Mouse (Mus musculus) Patski (cell line): ENCODE measurements around the gene Prkcq. TPM values are rescaled to one million over a fixed set of nuclear protein-coding genes. Genes with fewer than 3 reads are reported as not detected.
"Not testable (repeated sequence)": the region's sequence is repeated elsewhere in the genome, so short reads cannot be mapped to it uniquely, and the experiment has no call there.

Experiments used
- ATAC-seq: fragments of 100-300 bp; one replicate; pipeline ENCODE4 v1.8.0; 2021
- CTCF ChIA-PET: fragments of 350-600 bp; sonication (Branson Sonifier 250); formaldehyde crosslinking; loops from one replicate; lab custom pipeline; 2022; ENCODE audit warnings: inconsistent platforms; lab: Charles Lee
- POLR2A ChIA-PET: fragments of 350-600 bp; sonication (Branson Sonifier 250); formaldehyde crosslinking; loops from one replicate; lab custom pipeline; 2022; ENCODE audit warnings: antibody characterized with exemption, inconsistent platforms; lab: Charles Lee
- DNase-seq: peaks from one replicate; pipeline ENCODE4 v3.0.0-alpha.2; 2011; ENCODE audit warnings: low read depth, low spot score
- H3K27me3 ChIP-seq: fragments of 371-371 bp; one replicate; pipeline ENCODE4 v1.5.1; 2021
- CTCF ChIP-seq: fragments of 100-300 bp; IDR thresholded peaks from one replicate; pipeline ENCODE4 v1.5.1; 2021
- in situ Hi-C: fragments of 300-500 bp; cut with MboI; formaldehyde crosslinking; loops from 3 replicates; pipeline ENCODE4 v1.11.1; 2018; ENCODE audit warnings: low pct_unique_long_range_greater_than_20kb, mixed read lengths
- polyA plus RNA-seq: library from polyadenylated mRNA; unstranded; gene quantifications from one replicate; pipeline ENCODE4 v1.2.3, GENCODE M21; 2021

Prkcq gene
- polyA plus RNA-seq, 1 experiment from 2014 or later = 0.06 TPM

DNA sequence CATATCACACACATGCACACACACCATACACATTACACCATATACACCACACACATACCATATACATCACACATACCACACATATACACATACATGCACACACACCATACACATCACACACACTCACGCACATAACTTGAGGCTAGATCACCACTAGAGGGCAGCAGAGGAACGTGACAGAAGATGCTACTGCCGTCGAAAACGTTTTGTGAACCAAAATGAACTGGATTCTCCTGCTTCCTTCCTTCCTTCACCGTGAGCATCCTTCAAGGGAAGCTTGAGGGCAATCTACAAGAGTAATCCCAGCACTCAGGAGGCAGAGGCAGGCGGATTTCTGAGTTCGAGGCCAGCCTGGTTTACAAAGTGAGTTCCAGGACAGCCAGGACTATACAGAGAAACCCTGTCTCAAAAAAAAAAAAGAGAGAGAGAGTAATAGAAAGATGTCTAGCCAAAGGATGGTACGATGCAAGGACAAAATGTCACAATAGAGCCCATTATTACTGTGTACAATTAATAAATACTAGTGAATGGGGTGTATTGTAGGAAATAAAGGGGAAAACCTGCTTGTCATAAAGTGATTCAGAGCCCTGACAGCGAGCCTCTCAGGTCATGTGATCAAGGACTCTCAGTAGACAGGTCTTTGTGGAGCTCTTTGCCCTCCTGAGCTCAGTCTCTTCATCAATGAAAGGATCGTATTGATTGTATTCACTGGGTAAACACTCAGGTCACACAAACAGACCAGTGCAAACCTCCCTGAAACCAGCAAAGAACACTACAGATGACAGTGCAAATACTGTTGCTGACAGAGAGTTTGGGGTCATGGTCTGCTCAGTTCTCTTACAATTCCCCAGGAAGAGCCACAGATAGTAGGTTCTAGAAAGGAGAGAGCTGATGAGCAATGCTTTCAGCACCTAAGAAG lies 159.9 kb downstream of the Prkcq start:
- in situ Hi-C loops = loop anchor here (5.0 to 10.0 kb wide), 4 partner anchors 36 to 211 kb away; no protein-coding TSS in a partner anchor
- TF ChIP-seq CTCF = peak; percentile 88
- ChIA-PET POLR2A (interaction anchor here (1.2 kb wide), 1 partner anchor 211 kb away, joined by 4 read pairs; no protein-coding TSS in a partner anchor), CTCF (interaction anchor here (0.7 to 3.7 kb wide), 17 partner anchors 13 to 214 kb away, joined by 3 to 28 read pairs (median 5); no protein-coding TSS in a partner anchor)
- ATAC-seq (peak; percentile 40), DNase-seq (no peak)
- no peaks in the 10 kb centered on the region for H3K27me3 ChIP-seq

DNA sequence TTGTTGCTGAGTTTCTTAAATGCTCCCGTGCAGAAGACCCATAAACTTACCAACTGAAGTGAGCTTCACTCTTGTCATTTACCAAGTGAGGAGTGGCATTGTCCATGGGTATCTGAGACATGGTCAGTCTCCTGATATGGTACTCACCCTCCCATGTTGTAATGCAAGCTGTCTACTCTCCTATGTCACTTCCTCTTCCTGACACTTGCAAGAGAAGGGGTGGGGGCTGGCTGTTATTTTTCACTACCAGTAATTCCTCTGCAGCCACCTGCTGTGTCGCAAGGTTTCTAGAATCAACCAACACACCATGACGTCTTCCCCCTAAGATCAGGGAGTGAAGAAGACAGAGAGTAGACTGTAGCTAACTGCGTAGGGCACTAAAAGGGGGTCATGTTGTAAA lies 160.6 kb downstream of the Prkcq start:
- ChIA-PET CTCF (interaction anchor here (0.9 to 3.7 kb wide), 16 partner anchors 12 to 213 kb away, joined by 3 to 28 read pairs (median 6); no protein-coding TSS in a partner anchor), POLR2A (interaction anchor here (1.2 kb wide), 1 partner anchor 210 kb away, joined by 4 read pairs; no protein-coding TSS in a partner anchor)
- no peaks in the 10 kb centered on the region for H3K27me3 ChIP-seq
- no peak for TF ChIP-seq CTCF
- ATAC-seq (no peak), DNase-seq (no peak)
- in situ Hi-C loops = loop anchor here (5.0 to 10.0 kb wide), 4 partner anchors 35 to 210 kb away; no protein-coding TSS in a partner anchor

DNA sequence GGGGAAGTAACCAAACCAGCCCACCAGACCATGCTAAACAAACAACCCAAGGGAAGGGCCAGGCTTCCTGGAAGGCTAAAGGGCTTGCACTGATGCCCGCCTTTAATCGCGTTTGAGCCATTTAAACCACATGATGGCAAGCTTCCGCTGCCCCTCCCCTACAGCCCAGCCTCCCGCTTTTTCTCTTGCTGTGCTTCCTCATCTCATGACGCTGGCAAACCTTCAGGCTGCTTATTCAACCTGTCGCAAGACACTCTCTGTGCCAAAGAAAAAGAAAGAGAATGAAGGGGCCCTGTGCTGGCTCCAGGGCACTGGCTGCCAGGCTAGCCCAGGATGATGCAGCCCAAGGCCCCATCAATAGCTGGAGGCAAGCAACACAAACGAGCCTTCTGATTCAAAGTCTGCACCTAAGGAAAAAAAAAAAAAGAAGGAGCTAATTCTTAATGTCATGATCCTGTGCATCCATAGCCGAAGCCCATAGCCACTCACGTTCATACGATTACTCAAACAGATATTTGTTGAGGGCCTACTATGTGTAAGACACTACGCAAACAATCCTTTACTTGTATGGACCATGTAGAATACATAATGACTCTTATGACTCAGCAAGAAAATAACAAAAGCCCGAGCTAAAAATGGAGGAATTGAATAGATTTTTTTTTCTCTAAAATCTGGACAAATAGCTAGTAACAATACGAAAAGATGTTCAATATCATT lies 161.6 kb downstream of the Prkcq start:
- ChIA-PET CTCF (interaction anchor here (0.9 to 3.7 kb wide), 12 partner anchors 9 to 212 kb away, joined by 3 to 28 read pairs (median 4); no protein-coding TSS in a partner anchor), POLR2A (no interaction called here)
- ATAC-seq = no peak
- in situ Hi-C loops = loop anchor here (5.0 to 10.0 kb wide), 4 partner anchors 34 to 209 kb away; no protein-coding TSS in a partner anchor
- no peaks in the 10 kb centered on the region for H3K27me3 ChIP-seq
- no peak for TF ChIP-seq CTCF
- DNase-seq = no peak

DNA sequence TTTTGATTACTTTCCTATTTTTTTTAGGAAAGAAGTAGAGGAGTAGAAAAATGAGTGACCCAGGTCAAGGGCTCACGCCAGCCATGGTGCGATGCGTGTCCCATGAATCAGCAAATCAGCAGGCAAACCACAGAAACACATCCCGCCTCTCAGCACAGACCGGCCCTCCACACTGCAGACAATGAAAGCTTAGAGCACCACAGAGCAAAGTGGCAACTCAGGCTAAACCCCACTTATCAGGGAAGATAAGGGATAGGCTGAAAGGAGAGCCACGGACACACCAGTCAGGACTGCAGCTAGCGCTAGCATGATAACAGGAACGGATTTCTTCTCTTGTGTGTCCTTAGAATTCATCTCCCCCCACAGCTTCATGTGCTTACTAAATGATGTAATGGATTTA lies 164.4 kb downstream of the Prkcq start:
- CTCF ChIA-PET = interaction anchor here (1.1 to 1.5 kb wide), 3 partner anchors 28 to 125 kb away, joined by 3 to 5 read pairs (median 3); no protein-coding TSS in a partner anchor
- in situ Hi-C loops = loop anchor here (10.0 kb wide), 1 partner anchor 88 kb away; no protein-coding TSS in a partner anchor
- H3K27me3 ChIP-seq = no peaks in the 10 kb centered on the region
- POLR2A ChIA-PET = no interaction called here
- ATAC-seq (no peak), DNase-seq (no peak)
- TF ChIP-seq CTCF = no peak

DNA sequence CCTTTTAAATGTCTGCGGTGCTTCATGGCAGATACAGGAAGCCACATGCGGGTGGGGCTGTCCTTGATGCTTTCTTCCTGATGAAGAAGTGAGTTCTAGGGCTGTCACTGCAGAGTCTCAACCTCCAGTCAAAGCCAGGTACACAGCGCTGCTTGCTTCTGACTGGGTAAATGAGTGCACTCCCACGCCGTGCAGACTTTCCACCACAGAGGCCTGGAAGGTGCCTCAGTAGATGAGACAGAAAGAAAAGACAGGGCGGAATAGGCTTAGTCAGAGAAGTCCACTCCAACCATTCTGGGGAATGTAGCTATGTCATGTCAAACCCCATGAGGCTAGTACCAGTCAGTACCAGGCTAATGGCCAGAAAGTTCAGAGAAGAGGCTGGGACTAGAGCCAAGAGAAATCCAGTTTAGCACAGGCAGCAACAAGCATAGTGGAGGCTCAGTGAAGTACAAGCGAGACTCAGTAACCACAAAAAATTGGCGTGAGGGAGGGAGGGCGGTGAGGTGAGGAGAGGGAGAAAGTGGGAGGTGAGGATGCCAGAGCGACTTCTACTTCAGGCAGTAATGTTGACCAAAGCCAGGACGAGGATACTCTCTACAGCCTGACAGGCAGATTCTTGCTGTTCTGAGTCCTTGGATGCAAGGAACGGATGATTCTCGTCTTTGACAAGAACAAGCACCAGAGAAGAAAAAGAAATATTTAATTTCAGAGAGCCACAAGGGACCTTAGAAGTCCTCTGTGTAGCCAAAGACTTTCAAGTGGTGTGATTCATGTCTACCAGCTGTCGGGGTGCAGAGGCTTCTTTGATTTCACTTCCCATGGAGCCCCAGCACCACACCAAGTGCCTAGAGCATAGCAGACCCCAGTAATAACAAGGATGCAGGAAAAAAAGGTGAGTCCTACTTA lies 167.3 kb downstream of the Prkcq start:
- ChIA-PET CTCF (interaction anchor here (0.6 to 2.5 kb wide), 5 partner anchors 19 to 204 kb away, joined by 3 to 8 read pairs (median 3); no protein-coding TSS in a partner anchor), POLR2A (no interaction called here)
- peak; percentile 20 for TF ChIP-seq CTCF
- DNase-seq (peak; percentile 78), ATAC-seq (peak; percentile 94)
- no peaks in the 10 kb centered on the region for H3K27me3 ChIP-seq
- in situ Hi-C loops = loop anchor here (10.0 kb wide), 1 partner anchor 86 kb away; no protein-coding TSS in a partner anchor

DNA sequence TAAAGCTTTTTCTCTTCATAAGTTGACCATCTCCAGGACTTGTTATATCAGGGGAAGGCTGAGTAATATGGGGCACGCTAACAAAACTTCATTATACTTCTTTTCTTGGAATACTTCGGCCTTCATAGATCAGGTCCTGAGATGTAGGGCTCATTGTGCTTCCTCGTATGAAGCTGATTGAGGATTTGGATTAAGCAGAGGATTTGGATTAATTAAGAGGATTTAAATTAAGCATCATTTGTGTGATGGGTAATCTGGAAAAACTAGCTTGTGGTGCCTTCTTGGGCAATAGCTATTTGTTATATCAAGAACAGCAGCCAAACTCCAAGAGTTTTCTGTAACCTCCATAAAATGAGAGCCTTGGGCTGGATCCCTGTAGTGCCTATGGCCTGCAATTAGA lies 172.8 kb downstream of the Prkcq start:
- no peak for TF ChIP-seq CTCF
- no peaks in the 10 kb centered on the region for H3K27me3 ChIP-seq
- ChIA-PET CTCF (interaction anchor here (0.8 to 1.9 kb wide), 7 partner anchors 11 to 157 kb away, joined by 3 to 8 read pairs (median 3); no protein-coding TSS in a partner anchor), POLR2A (no interaction called here)
- ATAC-seq = no peak
- no peak for DNase-seq
- in situ Hi-C loops = no loop called here

DNA sequence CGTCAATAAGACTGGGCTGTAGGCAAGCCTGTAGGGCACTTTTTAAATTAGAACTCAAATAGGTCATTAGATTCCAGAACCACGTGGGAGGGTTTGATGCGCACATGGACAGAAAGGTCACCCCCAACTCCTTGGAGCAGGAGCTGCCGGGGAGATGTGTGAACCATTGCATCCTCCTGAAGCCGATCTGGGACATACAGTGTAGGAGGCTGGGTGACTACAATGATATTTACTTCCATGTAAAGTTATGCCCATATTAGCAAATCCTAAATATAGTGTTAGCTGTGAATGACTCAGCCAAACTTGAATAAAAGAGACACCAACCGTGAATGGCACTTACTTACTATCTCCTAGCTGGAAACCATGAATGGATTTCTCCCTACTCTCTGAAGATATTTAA lies 174.5 kb downstream of the Prkcq start:
- H3K27me3 ChIP-seq, POLR2A ChIA-PET, ATAC-seq, DNase-seq, in situ Hi-C loops: not testable (repeated sequence)
- CTCF ChIA-PET = interaction anchor here (1.4 kb wide), 1 partner anchor 14 kb away, joined by 3 read pairs; no protein-coding TSS in a partner anchor

DNA sequence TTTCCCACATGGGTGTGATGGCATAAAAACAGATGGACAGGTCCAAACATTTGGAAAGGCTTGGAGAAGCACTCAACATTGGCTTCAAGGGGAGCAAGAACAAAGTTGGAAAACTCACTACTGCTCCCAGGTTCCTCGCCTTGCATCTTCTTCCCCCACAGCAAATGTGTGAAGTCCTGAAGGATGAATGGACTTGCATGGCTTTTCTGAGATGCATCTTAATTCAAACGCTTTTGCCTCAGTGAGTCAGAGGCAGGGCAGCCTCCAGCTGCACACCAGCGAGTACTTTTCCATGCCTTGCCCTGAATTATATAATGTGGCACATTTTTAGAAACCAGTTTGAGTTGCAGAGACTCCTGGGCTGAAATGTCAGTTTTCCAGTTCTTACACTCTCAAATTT lies 175.9 kb downstream of the Prkcq start:
- no peaks in the 10 kb centered on the region for H3K27me3 ChIP-seq
- in situ Hi-C loops = no loop called here
- ChIA-PET CTCF (interaction anchor here (1.4 kb wide), 1 partner anchor 12 kb away, joined by 3 read pairs; no protein-coding TSS in a partner anchor), POLR2A (no interaction called here)
- ATAC-seq (no peak), DNase-seq (no peak)
- TF ChIP-seq CTCF = no peak
